Mouse (Mus musculus): Measurements from ENCODE around the gene Nubp2.

Gene Nubp2

DNA sequence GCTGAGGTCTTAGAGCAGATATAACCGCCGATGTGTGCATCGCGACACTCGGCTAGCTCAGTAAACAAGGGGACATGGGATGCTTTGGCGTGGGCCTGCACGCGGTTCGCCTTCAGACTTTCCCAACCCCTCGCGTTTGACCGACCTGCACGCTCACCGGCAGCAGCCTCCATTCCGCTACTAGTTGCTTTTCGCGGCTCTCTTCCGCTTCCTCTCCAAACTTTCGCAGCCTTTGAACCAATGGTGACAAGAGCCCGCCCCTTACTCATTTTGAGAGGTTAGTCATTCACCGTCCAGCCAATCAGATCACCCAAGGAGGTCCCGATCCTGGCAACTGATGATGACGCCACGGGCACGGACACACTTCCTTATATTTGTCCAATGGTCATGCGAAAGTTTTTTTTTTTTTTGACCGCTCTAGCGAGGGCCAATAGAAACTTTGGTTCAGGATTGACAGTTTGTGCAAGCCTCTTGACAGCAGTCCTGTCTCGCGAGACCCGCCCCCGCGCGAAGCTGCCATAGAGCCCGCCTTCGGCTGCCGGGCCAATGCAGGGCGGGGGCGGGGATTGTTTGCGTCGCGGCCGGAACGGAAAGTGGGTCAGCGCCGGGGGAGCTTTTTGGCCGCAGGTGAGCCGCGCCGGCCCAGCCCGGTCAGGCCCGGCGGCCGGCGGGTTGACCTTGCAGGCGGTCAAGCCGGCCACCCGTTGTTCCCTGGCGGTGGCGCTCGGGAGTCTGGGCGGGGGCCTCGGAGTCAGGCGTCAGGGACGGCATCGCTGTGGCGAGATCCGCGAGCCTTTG is at the start of gene Nubp2, which contains the start of gene Spsb3:
Gene Nubp2, minus strand, starts transcription at position 216 of the 798 bp plus-strand sequence.
Gene Spsb3, plus strand, starts transcription at position 510 of the 798 bp plus-strand sequence.
- DNase-seq: peak; percentile 98

DNA sequence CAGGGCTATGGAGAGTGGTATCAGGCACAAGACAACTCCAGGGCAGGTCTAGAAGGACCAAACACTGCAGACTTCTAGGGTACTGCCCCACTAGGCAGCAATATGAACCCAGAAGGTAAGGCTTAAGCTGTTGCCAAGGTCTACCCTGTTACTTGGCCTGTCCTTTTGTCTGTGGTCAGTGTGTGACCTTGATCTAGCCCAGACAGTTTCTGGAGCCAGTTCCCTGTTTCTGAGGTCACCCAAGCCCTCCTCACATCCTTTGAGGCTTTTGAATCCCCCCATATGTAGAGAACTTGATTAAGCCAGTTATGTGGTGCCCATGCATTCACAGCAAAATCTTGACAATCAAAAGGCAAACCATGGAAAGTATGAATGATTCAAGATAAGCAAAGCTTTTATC is 49.5 kb upstream of the Nubp2 start:
- DNase-seq: no peak

DNA sequence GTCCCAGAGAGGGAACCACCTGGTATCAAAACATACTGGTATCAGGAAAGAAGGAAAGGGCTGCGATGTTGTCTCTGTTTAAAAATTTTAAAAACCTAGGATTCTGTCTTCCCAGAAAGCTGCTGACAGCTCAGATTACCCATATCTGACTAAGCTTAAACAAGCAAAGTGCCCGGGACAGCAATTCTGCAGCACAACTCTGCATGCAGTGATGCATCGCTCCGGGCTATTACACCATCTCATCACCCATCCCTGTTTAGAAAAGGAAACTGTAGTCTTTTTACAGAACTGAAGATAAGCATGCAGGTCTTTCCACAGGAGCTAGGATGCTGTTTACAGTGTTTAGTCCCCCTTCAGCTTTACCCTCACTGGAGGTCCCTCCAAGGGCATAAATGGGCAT is 48.8 kb upstream of the Nubp2 start:
- DNase-seq: no peak

DNA sequence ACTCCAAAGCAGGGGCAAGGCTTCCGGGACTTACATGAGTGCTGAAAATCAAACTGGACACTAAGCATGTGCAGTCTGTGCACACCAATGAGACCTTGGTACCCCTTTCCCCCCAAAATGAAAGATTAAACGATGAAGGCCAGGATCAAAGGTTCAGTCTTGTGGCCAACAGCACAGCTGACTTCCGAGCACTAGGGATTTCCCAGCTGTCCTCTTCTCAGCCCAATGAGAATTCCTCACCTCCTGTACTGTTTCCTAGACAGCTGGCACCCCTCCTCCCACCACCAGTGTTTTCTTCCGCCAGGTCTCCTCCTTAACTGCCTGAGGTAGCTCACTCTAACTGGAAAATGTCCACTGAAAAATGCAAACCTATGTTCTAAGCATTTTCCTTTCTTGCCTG is 47.0 kb upstream of the Nubp2 start:
- DNase-seq: no peak

DNA sequence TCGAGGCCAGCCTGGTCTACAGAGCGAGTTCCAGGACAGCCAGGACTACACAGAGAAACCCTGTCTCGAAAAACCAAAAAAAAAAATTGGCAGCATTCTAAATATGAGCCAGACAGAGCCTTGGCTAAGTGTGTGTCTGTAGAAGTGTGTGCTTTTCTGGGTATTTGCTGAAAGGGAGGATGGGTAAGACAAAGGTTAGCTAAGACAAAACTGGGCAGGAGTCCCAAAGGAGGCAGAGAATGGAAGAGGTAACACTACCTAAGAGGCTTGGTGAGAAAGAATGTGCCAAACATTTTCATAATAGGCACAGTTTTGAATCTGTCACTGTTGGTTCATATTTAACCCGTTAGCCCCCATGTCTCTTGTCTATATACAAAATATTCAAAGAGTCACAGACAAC is 46.3 kb upstream of the Nubp2 start:
- DNase-seq: no peak

DNA sequence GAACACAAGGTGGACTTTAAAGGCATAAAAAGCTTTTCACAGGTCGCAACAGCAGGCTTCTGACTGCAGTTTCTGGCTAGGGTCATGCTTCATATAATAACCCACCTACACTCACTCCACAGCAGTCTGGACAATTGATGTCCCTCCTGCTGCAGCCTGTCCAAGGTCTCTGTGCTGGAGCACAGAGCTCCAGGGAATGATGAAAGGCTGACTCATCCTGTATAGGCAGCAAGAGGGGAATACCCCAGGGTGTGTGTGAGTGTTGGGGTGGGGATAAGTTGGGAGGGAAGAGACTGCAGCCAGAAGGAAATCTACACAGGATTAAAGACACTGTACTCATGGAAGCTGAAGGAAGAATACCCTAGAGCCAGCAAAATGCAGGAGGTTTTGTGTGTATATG is 43.4 kb upstream of the Nubp2 start:
- DNase-seq: no peak

DNA sequence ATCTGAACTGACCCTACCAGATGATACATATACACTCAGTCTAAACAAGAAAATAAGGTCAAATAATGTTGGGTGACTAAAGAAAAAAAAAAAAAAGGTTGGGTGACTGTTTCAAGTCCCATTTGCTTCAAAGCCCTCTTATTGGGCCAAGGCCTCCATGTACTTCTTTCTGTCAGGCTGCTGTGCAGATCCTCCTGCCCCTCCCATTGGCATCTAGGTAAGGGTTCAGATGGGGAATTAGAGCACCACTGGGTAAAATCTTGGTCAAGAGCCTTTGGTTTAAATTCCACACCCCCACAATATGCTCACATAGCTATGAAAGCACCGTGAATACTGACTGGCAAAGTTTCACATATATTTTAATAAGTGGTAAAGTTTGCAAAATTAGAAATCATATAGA is 37.1 kb upstream of the Nubp2 start:
- DNase-seq: no peak

DNA sequence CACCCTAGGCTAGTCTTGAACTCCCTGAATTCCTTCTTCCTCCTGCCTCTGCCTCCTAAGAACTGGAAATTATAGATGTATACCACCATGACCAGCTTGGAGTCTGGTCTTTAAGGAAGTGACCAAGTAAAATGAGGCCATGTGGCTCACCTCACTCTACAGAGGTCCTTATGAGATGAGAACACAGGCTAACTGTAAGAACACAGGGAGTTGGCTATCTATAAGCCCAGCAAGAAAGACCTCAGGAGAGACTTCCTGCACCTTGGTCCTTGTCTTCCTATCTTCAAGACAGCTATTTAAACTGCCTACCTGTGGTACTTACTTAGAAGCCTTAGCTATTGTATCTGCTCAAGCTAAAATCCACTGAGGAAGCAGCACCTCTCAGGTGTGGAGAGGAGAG is 27.8 kb upstream of the Nubp2 start:
- DNase-seq: no peak

DNA sequence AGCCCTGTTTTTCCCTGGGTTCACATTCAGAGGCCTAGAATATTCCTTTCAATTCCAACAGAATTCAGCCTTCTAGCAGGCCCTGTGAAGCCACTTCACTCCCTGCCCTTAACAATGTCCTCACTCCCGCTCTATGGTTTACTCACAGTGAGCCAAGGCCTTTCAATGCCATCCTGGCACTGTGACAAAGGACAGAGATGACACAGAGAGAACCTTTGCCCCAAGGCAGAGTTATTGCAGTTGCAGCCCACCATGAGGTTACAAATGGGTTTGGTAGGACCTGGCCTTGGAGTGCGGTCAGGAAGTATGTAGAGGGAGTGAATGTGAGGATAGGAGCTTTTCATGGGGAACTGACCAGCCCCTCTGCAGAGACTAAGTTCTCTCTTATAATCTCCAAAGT is 21.4 kb upstream of the Nubp2 start:
- no peak for DNase-seq

DNA sequence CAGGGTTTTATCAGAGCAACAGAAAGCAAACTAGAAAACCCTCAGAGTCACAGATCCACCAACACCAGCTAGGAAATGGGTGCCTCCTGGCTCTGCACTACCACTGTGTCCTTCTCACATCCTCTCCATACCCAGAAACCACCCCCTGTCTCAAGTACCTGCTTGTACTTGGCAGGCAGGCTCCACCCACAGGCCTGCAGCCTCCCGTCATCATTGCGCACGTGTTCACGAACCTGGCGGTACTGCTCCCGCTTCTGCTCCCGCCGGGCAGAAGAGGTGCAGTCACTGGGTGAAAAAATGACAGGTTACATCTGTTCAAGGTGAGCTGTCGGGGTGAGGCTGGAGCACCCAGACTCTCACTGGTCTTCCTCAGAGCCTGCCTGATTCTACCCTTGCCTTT is 17.6 kb upstream of the Nubp2 start:
- no peak for DNase-seq

DNA sequence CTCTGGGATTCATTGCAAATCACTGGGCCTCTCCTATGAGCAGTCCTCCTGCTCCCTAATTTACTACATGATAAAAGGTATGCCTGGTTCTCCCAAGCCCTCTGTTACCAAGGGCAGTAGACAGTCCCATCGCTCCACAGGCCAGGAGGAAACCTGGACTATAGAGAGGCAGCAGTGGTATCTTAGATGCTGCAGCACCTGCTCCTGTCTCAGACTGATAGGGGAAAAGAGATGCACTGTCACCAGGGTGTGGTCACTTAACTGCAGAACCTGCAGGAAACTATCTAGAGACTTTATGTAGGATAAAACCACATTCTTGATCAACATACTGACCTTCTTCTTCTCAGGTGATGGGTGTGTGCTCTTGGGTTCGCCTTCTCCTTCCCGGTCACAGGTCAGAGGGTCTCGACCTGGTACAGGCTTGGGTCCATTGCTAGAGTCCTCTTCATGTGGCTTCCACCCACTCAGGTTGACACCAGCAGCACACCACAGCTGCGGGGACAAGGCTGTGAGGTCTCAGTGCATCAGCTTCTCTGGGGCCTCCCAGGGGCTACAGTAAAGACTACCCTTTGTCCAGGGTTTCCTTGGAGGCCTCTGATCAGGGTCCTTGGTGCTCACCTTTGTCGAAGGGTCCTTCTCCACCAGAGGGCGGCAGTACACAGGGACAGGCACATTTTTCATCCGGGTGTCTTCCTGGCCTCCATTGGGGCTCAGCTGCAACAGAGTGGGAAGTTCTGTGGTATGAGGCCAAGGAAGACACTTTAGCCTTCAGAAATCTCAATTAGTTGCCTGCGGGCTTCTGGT is 16.7 kb upstream of the Nubp2 start:
- DNase-seq: no peak

DNA sequence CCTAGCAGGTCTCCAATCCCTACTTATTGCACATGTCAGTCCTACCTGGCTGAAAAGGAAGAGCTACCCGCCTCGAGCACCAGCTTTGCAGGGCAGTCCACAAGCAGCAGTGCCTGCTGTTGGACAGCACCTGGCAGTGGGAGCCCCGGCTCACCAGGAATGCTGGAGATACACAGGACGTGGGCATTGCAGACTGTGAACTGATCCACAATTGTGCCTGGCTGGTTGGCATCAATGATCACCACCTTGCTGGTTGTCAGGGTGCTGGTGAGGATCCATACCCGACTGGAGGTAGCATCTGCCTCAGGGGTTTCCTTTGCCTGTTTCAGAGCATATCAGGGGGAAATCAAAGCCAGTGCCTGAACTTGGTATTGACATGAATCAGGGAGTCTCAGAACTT is 16.0 kb upstream of the Nubp2 start:
- DNase-seq: no peak

DNA sequence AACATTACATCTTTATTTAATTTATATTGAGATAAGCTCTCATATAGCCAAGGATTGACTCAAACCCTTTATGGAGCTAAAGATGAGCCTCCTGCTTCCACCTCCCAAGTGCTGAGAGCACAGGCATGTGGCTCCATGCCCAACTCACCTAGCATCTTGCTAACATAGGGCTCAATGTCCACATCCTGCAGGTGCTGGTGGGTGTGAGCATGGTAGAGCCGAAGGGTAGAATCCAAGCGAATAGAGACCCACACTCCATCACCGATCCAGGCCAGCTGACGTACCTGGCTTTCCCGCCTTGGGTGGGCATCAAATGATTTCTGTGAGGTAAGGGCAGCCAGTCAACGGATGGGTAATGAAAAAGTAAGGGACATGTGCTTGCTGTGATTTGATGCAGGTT is 13.9 kb upstream of the Nubp2 start:
- DNase-seq: no peak

DNA sequence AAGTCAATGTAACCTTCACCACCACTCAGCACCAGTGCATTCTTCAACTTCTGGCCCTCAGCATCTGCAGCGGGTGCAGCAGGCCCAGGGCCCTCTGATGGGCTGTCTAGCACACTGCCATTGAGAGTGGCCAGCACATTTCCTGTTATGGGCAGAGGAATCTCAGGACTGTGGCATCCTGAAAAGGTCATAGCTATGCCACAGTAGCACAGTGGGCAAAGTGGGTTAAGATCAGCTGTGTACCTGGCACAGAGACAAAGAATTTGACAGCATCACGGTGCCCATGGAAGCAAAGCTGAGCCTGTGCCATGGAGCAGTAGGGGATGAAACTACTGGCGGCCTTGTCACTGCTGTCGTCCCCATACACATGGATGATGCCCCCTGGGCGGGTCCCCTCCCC is 13.0 kb upstream of the Nubp2 start:
- DNase-seq: no peak

DNA sequence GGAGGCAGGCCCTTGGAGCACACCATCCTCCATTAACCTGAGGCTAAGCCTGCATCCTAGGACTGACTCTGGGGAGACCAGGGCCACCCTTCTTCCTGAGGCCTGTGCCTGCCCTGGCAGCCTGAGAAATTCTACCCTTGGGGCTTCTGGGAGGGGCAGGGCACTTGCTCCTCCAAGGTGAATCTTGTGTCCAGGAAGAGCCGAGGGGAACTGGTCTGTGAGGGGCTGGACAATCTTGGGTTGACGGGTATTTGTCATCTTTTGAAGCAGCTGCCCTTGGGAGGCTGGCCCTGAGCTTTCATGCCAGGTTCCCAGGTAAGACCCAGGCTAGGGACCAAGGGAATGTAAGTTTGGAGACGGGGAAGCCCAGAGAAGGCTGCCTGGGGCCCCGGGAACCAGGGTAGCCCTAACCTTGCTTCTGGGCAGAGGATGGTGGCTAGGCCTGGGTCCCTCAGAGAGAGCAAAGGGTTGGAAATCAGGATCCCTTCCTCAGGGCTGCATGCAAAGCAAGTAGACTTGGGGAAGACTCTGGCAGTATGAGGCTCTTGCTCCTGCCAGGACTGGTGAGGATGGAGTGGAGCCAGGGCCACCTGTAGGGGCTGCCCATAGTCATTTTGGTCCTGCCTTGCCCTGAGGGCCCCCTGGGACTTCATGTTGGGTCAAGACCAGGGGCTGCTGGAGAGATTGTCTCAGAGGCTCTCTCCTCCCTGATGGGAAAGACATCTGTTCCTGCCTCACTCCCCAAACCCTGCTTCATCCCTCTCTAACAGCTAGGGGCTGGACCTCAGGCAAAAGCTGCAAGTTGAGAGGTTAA is 12.1 kb upstream of the Nubp2 start:
- no peak for DNase-seq

DNA sequence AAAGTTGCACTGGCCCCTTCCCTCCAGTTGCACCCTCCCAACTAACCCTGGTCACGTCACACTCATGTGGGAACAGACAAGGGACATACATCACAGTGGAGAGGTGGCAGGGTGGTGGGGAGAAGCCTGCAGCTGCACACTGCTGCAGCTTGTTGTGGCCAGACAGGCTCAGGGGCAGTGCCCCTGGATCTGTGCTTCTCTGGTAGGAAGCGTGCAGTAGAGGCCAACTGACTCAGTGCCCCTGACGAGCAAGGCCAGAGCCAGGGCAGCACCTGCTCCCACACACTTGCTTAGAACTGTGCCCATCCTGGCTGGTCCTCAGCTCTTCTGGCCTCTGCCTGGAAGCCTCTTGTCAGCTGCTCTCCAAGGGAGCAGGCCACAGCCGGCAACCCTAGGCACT is 11.5 kb upstream of the Nubp2 start:
- no peak for DNase-seq

DNA sequence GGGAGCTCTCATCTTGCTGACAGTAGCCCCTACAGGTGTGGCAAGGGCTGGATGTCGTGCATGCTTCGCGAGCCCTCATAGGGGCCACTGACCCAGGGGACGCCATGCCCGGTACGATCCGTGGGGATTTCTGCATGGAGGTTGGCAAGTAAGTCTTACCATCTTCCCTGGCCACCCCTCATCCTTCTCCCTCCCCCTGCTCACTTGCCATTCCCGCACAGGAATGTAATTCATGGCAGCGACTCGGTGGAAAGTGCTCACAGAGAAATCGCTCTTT is 10.8 kb upstream of the Nubp2 start:
- no peak for DNase-seq

DNA sequence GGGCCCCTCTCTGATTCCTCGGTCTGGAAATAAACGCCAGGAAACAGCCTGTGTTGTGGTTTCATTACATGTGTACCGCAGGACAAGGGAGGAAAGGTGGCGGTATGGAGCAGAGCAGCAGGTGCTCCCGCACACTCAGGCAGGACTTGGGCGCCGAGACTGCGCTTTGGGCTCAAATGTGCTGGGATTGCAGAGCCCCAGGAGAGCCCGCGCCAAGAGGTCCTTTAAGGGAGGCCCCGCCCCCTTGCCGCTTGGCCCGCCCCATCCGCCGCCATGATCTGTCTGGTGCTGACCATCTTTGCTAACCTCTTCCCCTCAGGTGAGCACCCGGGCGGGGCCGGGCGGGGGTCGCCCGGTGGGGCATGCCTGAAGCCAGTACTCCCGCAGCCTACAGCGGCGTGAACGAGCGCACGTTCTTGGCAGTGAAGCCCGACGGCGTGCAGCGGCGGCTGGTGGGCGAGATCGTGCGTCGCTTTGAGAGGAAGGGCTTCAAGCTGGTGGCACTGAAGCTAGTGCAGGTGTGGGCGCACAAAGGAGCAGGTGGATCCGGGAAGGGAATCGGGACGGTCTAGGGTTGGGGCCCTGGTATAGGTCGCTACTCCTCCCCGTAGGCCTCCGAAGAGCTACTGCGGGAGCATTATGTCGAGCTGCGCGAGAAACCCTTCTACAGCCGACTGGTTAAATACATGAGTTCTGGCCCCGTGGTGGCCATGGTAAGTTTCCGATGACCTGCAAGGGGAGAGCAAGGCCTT is 10.3 kb upstream of the Nubp2 start, which contains the start of gene Nme3:
Gene Nme3, plus strand, starts transcription at position 260 of the 752 bp plus-strand sequence.
- DNase-seq: peak; percentile 90

DNA sequence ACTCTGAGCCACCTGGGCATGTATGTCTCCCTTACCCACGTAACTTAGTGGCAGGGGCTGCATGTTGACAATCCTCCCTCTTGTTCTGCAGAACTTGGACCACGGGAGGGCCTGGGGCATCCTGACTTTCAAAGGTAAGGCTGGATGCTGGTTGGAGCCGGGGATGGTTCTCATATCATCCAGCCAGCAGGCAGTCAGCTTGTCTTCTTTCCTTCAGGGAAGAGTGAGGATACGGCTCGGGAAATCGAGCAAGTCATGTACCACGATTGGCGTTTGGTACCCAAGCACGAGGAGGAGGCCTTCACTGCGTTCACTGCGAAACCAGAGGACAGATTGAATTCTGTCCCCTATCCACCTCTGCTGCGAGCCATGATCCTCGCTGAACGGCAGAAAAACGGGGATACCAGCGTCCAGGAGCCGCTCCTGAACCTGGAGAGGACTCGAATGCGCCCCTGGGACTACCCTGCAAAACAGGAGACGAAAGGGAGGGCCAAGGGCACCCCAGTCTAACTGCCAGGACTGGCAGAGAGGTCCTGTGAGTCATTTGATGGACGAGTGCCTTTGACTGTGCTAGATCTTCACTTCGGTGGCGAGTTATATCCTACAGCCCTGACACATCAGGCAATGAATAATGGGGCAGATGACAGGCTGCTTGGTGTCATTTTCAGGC is 9.6 kb upstream of the Nubp2 start:
- no peak for DNase-seq

DNA sequence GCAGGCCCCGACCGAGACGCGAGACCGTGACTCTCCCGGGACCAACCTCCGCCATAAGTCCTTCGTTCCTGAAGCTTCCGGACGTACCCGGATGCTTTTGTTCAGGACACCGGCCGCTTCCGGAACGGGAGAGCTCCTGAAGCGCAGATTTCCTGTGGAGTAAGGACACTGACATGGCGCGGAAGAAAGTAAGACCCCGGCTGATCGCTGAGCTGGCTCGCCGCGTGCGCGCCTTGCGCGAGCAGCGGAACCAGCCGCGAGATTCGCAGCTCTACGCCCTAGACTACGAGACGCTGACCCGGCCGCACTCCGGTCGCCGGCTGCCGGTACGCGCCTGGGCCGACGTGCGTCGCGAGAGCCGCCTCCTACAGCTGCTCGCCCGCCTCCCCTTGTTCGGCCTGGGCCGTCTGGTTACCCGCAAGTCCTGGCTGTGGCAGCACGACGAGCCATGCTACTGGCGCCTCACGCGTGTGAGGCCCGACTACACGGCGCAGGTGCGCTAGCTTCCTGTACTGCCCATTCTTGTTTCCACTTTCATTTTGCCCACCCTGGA is 8.9 kb upstream of the Nubp2 start, which contains the start of the genes Eme2 and Mrps34:
Gene Eme2, minus strand, starts transcription at position 93 of the 553 bp plus-strand sequence.
Gene Mrps34, plus strand, starts transcription at position 122 of the 553 bp plus-strand sequence.
- peak; percentile 89 for DNase-seq

All from kidney, postnatal 14 days (tissue).